Mouse (Mus musculus) T-helper 1 cell (primary cell): ENCODE measurements around the gene Tbk1.

Source experiments
- in situ Hi-C: fragments of 300-600 bp; cut with MboI, MseI; formaldehyde crosslinking; loops from one replicate; pipeline ENCODE4 v1.15.1; 2025; ENCODE audit warnings: high pct_unique_total_duplicates

Tbk1 gene

GRCm38 (mm10) chr10:121591106-121591505 lies 4.5 kb upstream of the Tbk1 start:
- in situ Hi-C loops: no loop called here

- in situ Hi-C loops: no loop called here
Observed at GRCm38 (mm10) chr10:121587371-121587840, 819 bp upstream of the Tbk1 start.

GRCm38 (mm10) chr10:121585791-121586642 lies 570 bp downstream of the Tbk1 start:
- in situ Hi-C loops: no loop called here

- in situ Hi-C loops: no loop called here
Observed at GRCm38 (mm10) chr10:121585056-121585790, 1.4 kb downstream of the Tbk1 start.

- in situ Hi-C loops: no loop called here
Observed at GRCm38 (mm10) chr10:121584033-121584432, 2.6 kb downstream of the Tbk1 start.

GRCm38 (mm10) chr10:121583016-121583415 lies 3.6 kb downstream of the Tbk1 start:
- in situ Hi-C loops: no loop called here

GRCm38 (mm10) chr10:121582287-121582686 lies 4.3 kb downstream of the Tbk1 start:
- in situ Hi-C loops: no loop called here

GRCm38 (mm10) chr10:121581405-121581804 lies 5.2 kb downstream of the Tbk1 start:
- in situ Hi-C loops: no loop called here

GRCm38 (mm10) chr10:121580381-121580780 lies 6.2 kb downstream of the Tbk1 start:
- in situ Hi-C loops: no loop called here

GRCm38 (mm10) chr10:121576372-121576771 lies 10.2 kb downstream of the Tbk1 start:
- in situ Hi-C loops: no loop called here

GRCm38 (mm10) chr10:121571511-121572147 lies 15.0 kb downstream of the Tbk1 start:
- in situ Hi-C loops: no loop called here

- in situ Hi-C loops: no loop called here
Observed at GRCm38 (mm10) chr10:121571031-121571430, 15.6 kb downstream of the Tbk1 start.

- in situ Hi-C loops: no loop called here
Observed at GRCm38 (mm10) chr10:121569796-121570195, 16.8 kb downstream of the Tbk1 start.

GRCm38 (mm10) chr10:121569001-121569589 lies 17.5 kb downstream of the Tbk1 start:
- in situ Hi-C loops: no loop called here

GRCm38 (mm10) chr10:121568534-121568933 lies 18.1 kb downstream of the Tbk1 start:
- in situ Hi-C loops: no loop called here

GRCm38 (mm10) chr10:121568026-121568425 lies 18.6 kb downstream of the Tbk1 start:
- in situ Hi-C loops: no loop called here

- in situ Hi-C loops: no loop called here
Observed at GRCm38 (mm10) chr10:121564447-121564846, 22.1 kb downstream of the Tbk1 start.

GRCm38 (mm10) chr10:121558231-121558630 lies 28.4 kb downstream of the Tbk1 start:
- in situ Hi-C loops: no loop called here

GRCm38 (mm10) chr10:121556263-121556662 lies 30.3 kb downstream of the Tbk1 start:
- in situ Hi-C loops: no loop called here

- in situ Hi-C loops: no loop called here
Observed at GRCm38 (mm10) chr10:121550334-121550733, 36.3 kb downstream of the Tbk1 start.

GRCm38 (mm10) chr10:121549670-121550069 lies 36.9 kb downstream of the Tbk1 start:
- in situ Hi-C loops: no loop called here

- in situ Hi-C loops: no loop called here
Observed at GRCm38 (mm10) chr10:121547162-121547561, 39.4 kb downstream of the Tbk1 start.
